23 mouse cellular contexts compared by ENCODE assay signal in the genomic region with DNA sequence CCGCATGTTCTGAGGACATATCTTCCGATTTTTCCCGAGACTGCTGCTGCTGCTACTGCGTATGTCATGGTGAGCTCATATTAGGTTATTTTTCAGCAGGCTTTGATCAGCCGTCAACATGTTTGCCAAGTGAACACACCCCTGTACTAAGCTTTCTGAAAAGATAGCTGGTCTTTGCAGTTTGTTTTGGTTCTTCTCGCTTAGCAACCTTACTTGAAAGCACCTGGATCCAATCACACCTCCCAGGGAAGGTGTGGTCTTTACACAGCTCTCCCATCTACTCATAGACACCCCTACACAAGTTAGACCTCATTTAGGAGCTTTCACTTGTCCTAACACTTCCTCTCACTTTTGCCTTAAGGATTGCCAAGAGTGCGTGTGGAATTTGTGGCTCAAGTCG.
"Had no signal": no experiment of that assay in that cellular context is flagged by ENCODE, and none has a peak within 500 bp of the region (broad histone marks: within the 10 kb centered on the region; RNA-seq: fewer than 3 reads in every experiment).

No protein-coding gene starts in this region.

- H3K27ac ChIP-seq: kidney, postnatal 0 days; layer of hippocampus, adult 2 months; limb, embryonic 10.5 days; limb, embryonic 13.5 days; liver, embryonic 12.5 days; liver, embryonic 15.5 days; lung, embryonic 15.5 days; midbrain, embryonic 12.5 days; midbrain, embryonic 15.5 days; neural tube, embryonic 12.5 days; neural tube, embryonic 15.5 days had no signal

- ATAC-seq: liver, embryonic 12.5 days; midbrain, embryonic 15.5 days had no signal

- H3K9me3 ChIP-seq: limb, embryonic 10.5 days; limb, embryonic 13.5 days; liver, embryonic 12.5 days; liver, embryonic 15.5 days; lung, embryonic 15.5 days; midbrain, embryonic 12.5 days; midbrain, embryonic 15.5 days; neural tube, embryonic 12.5 days; neural tube, embryonic 15.5 days had no signal

- H3K27me3 ChIP-seq: limb, embryonic 13.5 days; liver, embryonic 12.5 days; liver, embryonic 15.5 days; lung, embryonic 15.5 days; midbrain, embryonic 12.5 days; midbrain, embryonic 15.5 days; neural tube, embryonic 12.5 days; neural tube, embryonic 15.5 days had no signal

- DNase-seq: kidney, adult 18-20 months; kidney, postnatal 25 days; layer of hippocampus, adult 9-11 months; liver; lung, adult 18-20 months; lung, postnatal 10 days; lung, postnatal 4 days; right cerebral cortex, adult 18-20 months; right cerebral cortex, postnatal 14 days; right cerebral cortex, postnatal 4 days; thymus, adult 18-20 months; thymus, postnatal 36 days had no signal

- H3K4me2 ChIP-seq: limb, embryonic 13.5 days; liver, embryonic 12.5 days; liver, embryonic 15.5 days; lung, embryonic 15.5 days; midbrain, embryonic 12.5 days; midbrain, embryonic 15.5 days; neural tube, embryonic 12.5 days; neural tube, embryonic 15.5 days had no signal

- H3K9ac ChIP-seq: limb, embryonic 13.5 days; liver, embryonic 12.5 days; liver, embryonic 15.5 days; lung, embryonic 15.5 days; midbrain, embryonic 12.5 days; midbrain, embryonic 15.5 days; neural tube, embryonic 12.5 days; neural tube, embryonic 15.5 days had no signal

- H3K4me1 ChIP-seq: limb, embryonic 10.5 days; limb, embryonic 13.5 days; liver, embryonic 12.5 days; liver, embryonic 15.5 days; lung, embryonic 15.5 days; midbrain, embryonic 12.5 days; midbrain, embryonic 15.5 days; neural tube, embryonic 12.5 days; neural tube, embryonic 15.5 days had no signal

- H3K4me3 ChIP-seq: layer of hippocampus, adult 2 months; limb, embryonic 10.5 days; limb, embryonic 13.5 days; liver, embryonic 12.5 days; liver, embryonic 15.5 days; lung, embryonic 15.5 days; midbrain, embryonic 12.5 days; midbrain, embryonic 15.5 days; neural tube, embryonic 12.5 days; neural tube, embryonic 15.5 days had no signal

- H3K36me3 ChIP-seq: limb, embryonic 10.5 days; limb, embryonic 13.5 days; liver, embryonic 12.5 days; liver, embryonic 15.5 days; lung, embryonic 15.5 days; midbrain, embryonic 12.5 days; midbrain, embryonic 15.5 days; neural tube, embryonic 12.5 days; neural tube, embryonic 15.5 days had no signal
